Mouse (Mus musculus) liver, embryonic 14.5 days (tissue): Measurements from ENCODE around the gene Mutyh.

Experiments used
- CTCF ChIP-seq: IDR thresholded peaks from 2 replicates; pipeline ENCODE4 v1.5.1; 2016; ENCODE audit warnings: antibody characterized with exemption, low read depth, control low read depth
- EP300 ChIP-seq: IDR thresholded peaks from 2 replicates; pipeline ENCODE4 v1.6.1; 2016; ENCODE audit warnings: antibody characterized with exemption, low read depth

DNA sequence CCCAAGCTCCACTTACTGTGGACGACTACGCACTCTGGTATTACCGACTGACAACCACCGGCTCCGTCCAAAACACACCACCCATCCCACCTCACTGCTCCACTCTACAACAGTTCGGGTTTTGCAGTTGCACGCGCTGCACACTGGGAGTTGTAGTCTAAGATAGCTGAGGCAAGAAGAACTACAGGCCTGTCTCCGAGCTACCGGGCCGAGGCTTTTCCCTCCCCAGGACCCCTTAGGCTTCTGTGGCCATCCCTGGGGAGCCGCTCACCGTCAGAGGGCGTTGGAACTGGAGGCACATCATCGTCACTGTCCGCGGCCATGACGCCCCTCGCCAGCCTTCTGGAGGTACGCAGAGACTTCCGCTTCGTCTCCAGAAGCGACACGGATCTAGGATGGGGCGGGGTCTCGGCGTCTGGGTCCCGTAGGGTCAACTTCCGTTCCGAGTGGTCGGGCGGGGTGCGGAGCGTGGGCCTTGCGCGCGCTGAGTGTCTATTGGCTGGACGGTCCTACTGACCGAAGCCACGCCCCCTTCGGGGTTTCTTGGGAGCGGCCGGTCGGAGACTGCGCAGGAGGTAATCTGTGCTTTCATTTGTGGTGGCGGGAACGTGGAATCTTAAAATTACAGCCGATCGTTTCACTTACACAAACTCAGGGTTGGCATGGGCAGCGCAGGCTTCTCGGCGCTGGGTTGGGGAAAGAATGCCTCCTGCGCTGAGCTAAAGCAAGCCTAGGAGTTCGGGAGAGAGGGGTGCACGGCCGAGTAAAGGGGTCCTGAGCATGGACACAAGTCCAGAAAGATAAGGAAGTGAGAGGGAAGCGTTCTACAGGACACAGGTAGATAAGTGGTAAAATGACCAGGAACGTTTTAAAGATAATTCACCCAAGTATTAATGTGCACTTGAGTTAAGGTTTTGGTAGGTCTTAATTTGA is at the start of gene Mutyh, which contains the start of gene Toe1:
- peak; percentile 34 for TF ChIP-seq CTCF
- TF ChIP-seq EP300, result no peak
